Mouse (Mus musculus) layer of hippocampus, postnatal 36 days (tissue): ENCODE results near the gene Zfp607a. TPM values are rescaled to one million over a fixed set of nuclear protein-coding genes. Genes with fewer than 3 reads are reported as not detected.

Source experiments
- total RNA-seq, 2 experiments: library from RNA; stranded (reverse); gene quantifications; 2 replicates each; pipeline ENCODE4 v1.2.3; 2021

Gene Zfp607a
- total RNA-seq, 2 experiments from 2014 or later: 1.9 to 2.5 TPM

Other genes with a start within 250 kb of the Zfp607a start
- 10 to 100 TPM; 45.8 to 48.2 TPM for gene Ttc9b, start 203.6 kb upstream of the Zfp607a start, total RNA-seq
- 100 to 1,000 TPM; 177 to 185 TPM for gene Map3k10, start 182.9 kb upstream of the Zfp607a start, total RNA-seq
- 10 to 100 TPM; 10.0 to 10.3 TPM for gene Zfp607b, start 168.2 kb upstream of the Zfp607a start, total RNA-seq
- 10 to 100 TPM; 33.5 to 38.7 TPM for gene Zfp60, start 126.1 kb upstream of the Zfp607a start, total RNA-seq
- 1 to 10 TPM; 8.8 to 10.0 TPM for gene Zfp626, start 50.3 kb upstream of the Zfp607a start, total RNA-seq
- gene Zfp59, start 18.9 kb upstream of the Zfp607a start, total RNA-seq: 1 to 10 TPM; 4.1 to 4.4 TPM
- gene Zfp974, start 71.9 kb downstream of the Zfp607a start, total RNA-seq: 10 to 100 TPM; 15.2 to 16.0 TPM
- gene Zfp780b, start 121.6 kb downstream of the Zfp607a start, total RNA-seq: 10 to 100 TPM; 21.6 TPM
- 1 to 10 TPM; 5.7 to 6.8 TPM for gene Zfp850, start 156.6 kb downstream of the Zfp607a start, total RNA-seq
- 100 to 1,000 TPM; 122 to 131 TPM for gene Psmc4, start 192.6 kb downstream of the Zfp607a start, total RNA-seq
- gene Fcgbp, start 213.7 kb downstream of the Zfp607a start, total RNA-seq: under 1 TPM; 0.81 to 0.92 TPM